Mouse (Mus musculus) liver, embryonic 11.5 days (tissue): ENCODE data around the gene Gm3278. TPM values are rescaled to one million over a fixed set of nuclear protein-coding genes. Genes with fewer than 3 reads are reported as not detected.
"Not testable (repeated sequence)": the region's sequence is repeated elsewhere in the genome, so short reads cannot be mapped to it uniquely, and the experiment has no call there.

Experiments used
- ATAC-seq: fragments of 200-750 bp; cut with Nextera tagmentation; replicated peaks from 2 replicates; pipeline ENCODE4 v1.8.0; 2017; ENCODE audit warnings: moderate number of reproducible peaks, mild to moderate bottlenecking, moderate TSS enrichment, moderate library complexity; ENCODE audit not compliant: low FRiP score
- DNase-seq: peaks from one replicate; pipeline ENCODE4 v3.0.0-alpha.2; 2017; ENCODE audit warnings: low spot score
- H3K27ac ChIP-seq: fragments of 300-500 bp; sonication (generic); 2 replicates; pipeline ENCODE4 v1.5.1; 2014; ENCODE audit warnings: mild to moderate bottlenecking, low read depth, low read length, control low read depth
- H3K27me3 ChIP-seq: fragments of 300-500 bp; sonication (generic); replicated peaks from 2 replicates; pipeline ENCODE4 v1.6.1; 2014; ENCODE audit warnings: low read length, mixed read lengths; ENCODE audit not compliant: control insufficient read depth, insufficient read depth
- H3K36me3 ChIP-seq: fragments of 300-500 bp; sonication (generic); 2 replicates; pipeline ENCODE4 v1.6.1; 2014; ENCODE audit warnings: mild to moderate bottlenecking, low read length, moderate library complexity, mixed read lengths; ENCODE audit not compliant: control insufficient read depth, insufficient read depth
- H3K4me1 ChIP-seq: fragments of 300-500 bp; sonication (generic); replicated peaks from 2 replicates; pipeline ENCODE4 v1.6.1; 2014; ENCODE audit warnings: low read length, mixed read lengths; ENCODE audit not compliant: control insufficient read depth, insufficient read depth
- H3K4me2 ChIP-seq: fragments of 300-500 bp; sonication (generic); 2 replicates; pipeline ENCODE4 v1.6.1; 2014; ENCODE audit warnings: mild to moderate bottlenecking, control low read depth, moderate library complexity
- H3K4me3 ChIP-seq: fragments of 300-500 bp; sonication (generic); 2 replicates; pipeline ENCODE4 v1.5.1; 2014; ENCODE audit warnings: low read depth, low read length, control low read depth
- H3K9ac ChIP-seq: fragments of 300-500 bp; sonication (generic); 2 replicates; pipeline ENCODE4 v1.6.1; 2014; ENCODE audit warnings: low read depth, low read length, control low read depth
- H3K9me3 ChIP-seq: fragments of 300-500 bp; sonication (generic); 2 replicates; pipeline ENCODE4 v1.6.1; 2016; ENCODE audit warnings: low read length, inconsistent platforms, mixed read lengths; ENCODE audit not compliant: control insufficient read depth
- WGBS: fragments of 180-500 bp; shearing (Covaris S2); extraction: QIAGEN DNeasy Blood & Tissue Kit; methylation state at CpG from one replicate; pipeline ENCODE4 v1.1.7; 2014; 5-methylcytosine and 5-hydroxymethylcytosine counted together
- polyA plus RNA-seq: library from polyadenylated mRNA; unstranded; fragments of >200 nt; fragmentation: Nextera tagmentation; extraction: Ambion mirVana; gene quantifications from 2 replicates; pipeline ENCODE4 v1.2.1, GENCODE M21; 2014

Gm3278 gene
- polyA plus RNA-seq, result not detected in 2 replicates

- not testable (repeated sequence) for ATAC-seq, H3K27ac ChIP-seq, H3K9me3 ChIP-seq, H3K4me3 ChIP-seq, DNase-seq, H3K36me3 ChIP-seq, H3K4me2 ChIP-seq, H3K9ac ChIP-seq, H3K27me3 ChIP-seq, H3K4me1 ChIP-seq
- WGBS, result 60% methylated on average over 1 of the region's 3 CpGs
Measured at GRCm38 (mm10) chr14:4892116-4892515, at the start of gene Gm3278. Gene Gm3278, plus strand, starts transcription at chr14:4892416.

- 8% methylated on average over 27 of the region's 59 CpGs for WGBS
- peak within 1 kb of the TSS; percentile 39 for H3K4me2 ChIP-seq
- H3K27ac ChIP-seq, H3K9ac ChIP-seq, H3K4me3 ChIP-seq, H3K36me3 ChIP-seq, H3K27me3 ChIP-seq, H3K9me3 ChIP-seq, ATAC-seq, H3K4me1 ChIP-seq: not testable (repeated sequence)
- peak; percentile 16 for DNase-seq
Measured at GRCm38 (mm10) chr14:4855299-4855980, 36.8 kb upstream of the Gm3278 start, which contains the start of gene Gm3264. Gene Gm3264, plus strand, starts transcription at chr14:4855576.

Other genes with a start within 250 kb of the Gm3278 start
- gene Gm3239, start 228.2 kb upstream of the Gm3278 start, polyA plus RNA-seq, result not detected in 2 replicates
- gene Gm7876, start 183.2 kb upstream of the Gm3278 start, polyA plus RNA-seq, result not detected in 2 replicates
- not detected in 2 replicates for gene Gm3252, start 165.6 kb upstream of the Gm3278 start, polyA plus RNA-seq
- gene Gm9602, start 116.1 kb upstream of the Gm3278 start, polyA plus RNA-seq, result not detected in 2 replicates
- not detected in 2 replicates for gene Gm3269, start 54.3 kb upstream of the Gm3278 start, polyA plus RNA-seq
- 0.23 TPM in 1 of 2 replicates, not detected in the other for gene Gm3264, start 36.8 kb upstream of the Gm3278 start, polyA plus RNA-seq
- not detected in 2 replicates for gene Gm8297, start 91.5 kb downstream of the Gm3278 start, polyA plus RNA-seq
- gene Gm3298, start 123.5 kb downstream of the Gm3278 start, polyA plus RNA-seq, result not detected in 2 replicates
- gene 4930555G01Rik, start 158.2 kb downstream of the Gm3278 start, polyA plus RNA-seq, result not detected in 2 replicates
- 0.35 and 0.38 TPM in 2 replicates for gene Gm8281, start 178.6 kb downstream of the Gm3278 start, polyA plus RNA-seq
- gene Gm8279, start 239.1 kb downstream of the Gm3278 start, polyA plus RNA-seq, result not detected in 2 replicates